Mouse (Mus musculus) adrenal gland, postnatal 36 days (tissue): ENCODE measurements around the gene Acat2. TPM values are rescaled to one million over a fixed set of nuclear protein-coding genes. Genes with fewer than 3 reads are reported as not detected.
"Not testable (repeated sequence)": the region's sequence is repeated elsewhere in the genome, so short reads cannot be mapped to it uniquely, and the experiment has no call there.

Experiments
- DNase-seq, 2 experiments: peaks; one replicate each; pipeline ENCODE4 v3.0.0; 2021; ENCODE audit warnings: mixed read lengths in 1 of 2
- total RNA-seq, 2 experiments: library from RNA; stranded (reverse); gene quantifications; 2 replicates each; pipeline ENCODE4 v1.2.3; 2021

Gene Acat2
- total RNA-seq, 2 experiments from 2014 or later = 95.1 to 133 TPM

DNA sequence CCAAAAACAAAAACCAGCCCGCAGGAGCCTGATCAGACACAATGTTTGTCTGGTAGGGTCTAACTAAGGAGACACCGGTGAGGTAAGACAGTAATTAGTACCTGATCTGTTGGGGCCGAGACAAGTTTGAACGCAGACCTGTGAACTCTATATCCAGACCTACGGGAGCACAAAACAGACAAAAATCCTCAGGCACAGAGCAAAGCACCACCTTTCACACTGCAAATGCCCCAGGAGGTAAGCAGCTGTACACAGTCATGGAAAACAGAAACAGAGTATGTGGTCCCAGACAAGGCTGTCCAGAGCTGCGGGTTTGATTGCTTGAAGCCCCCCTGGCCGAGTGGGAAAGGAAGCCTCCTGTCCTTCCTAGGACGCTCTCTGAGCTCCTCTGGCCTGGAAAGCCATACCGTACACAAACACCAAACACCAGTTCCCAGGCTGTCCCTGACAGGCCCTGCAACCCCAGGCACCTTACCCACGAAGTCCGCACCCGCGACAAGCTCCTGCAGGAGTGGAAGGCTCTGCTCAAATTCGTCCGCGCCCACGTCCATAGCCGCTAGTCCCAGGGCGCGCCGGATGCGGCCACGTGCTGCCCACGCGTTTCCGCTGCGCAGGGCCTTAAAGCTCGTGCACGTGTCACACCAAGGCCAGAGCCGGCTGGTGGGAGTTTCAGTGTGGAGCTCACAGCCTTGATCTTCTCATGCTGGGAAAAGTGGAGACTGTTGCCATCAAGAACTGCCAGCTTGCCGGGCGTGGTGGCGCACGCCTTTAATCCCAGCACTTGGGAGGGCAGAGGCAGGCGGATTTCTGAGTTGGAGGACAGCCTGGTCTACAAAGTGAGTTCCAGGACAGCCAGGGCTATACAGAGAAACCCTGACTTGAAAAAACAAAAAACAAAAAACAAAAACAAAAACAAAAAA, 50.9 kb downstream of the Acat2 start, which contains the start of gene Pnldc1:
Gene Pnldc1, minus strand, starts transcription at position 870 of the 920 bp plus-strand sequence.
- DNase-seq = peak in 1 of 2 experiments; percentile 15

DNA sequence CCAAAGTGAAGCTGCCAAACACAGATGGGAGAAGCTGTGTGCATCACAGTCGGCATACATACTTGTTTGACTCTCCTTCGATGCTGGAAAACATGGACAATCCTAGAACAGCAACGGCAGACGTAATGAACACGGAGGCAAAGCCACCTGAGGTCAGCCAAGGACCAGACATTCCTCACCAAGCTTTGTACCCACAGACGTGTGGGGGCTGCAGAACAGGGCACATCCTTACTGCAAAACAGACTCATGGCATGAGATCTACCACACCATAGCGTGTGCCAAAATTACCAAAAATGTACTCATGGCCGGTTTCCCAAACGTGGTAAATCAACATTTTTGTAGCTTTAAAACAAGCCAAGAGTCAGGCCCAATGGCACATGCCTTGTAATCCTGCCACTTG, 54.1 kb downstream of the Acat2 start:
- no peak for DNase-seq

DNA sequence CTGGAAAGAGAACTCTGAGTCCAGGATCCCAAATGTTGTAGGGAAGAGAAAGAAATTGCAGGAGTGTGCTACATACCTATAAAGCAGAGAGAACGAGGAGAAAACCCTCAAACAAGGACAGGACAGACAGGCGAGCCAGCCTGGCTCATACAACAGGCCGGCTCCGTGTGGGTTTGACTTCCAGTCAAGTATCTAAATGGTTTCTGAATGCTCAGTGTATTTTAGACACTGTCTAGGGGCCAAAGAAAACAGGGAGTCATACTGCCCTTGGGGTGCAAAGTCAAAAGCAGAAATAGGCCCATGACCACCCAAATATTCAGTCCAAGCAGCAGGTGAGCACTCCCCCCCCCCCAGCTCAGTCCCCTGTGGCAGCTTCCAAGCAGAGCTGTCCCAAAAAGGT, 54.7 kb downstream of the Acat2 start:
- DNase-seq = no peak

DNA sequence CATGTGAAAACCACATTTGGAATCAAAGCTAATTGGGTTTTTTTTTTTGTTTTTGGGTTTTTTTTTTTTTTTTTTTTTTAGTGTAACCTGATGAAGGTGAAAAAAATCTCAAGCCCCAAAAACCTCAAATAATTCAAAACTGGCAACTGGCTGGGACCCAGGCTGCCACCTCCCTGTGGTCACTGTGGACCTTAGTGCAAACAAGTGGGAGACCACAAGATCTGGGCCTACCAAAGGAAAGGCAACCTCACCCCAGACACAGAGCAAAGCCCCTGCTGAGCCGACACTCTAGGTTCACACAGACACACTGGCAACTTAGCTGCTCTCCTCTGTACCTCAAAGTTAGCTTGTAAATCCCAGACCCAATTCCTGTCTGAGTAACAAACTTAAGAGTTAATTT, 56.2 kb downstream of the Acat2 start:
- DNase-seq = no peak

DNA sequence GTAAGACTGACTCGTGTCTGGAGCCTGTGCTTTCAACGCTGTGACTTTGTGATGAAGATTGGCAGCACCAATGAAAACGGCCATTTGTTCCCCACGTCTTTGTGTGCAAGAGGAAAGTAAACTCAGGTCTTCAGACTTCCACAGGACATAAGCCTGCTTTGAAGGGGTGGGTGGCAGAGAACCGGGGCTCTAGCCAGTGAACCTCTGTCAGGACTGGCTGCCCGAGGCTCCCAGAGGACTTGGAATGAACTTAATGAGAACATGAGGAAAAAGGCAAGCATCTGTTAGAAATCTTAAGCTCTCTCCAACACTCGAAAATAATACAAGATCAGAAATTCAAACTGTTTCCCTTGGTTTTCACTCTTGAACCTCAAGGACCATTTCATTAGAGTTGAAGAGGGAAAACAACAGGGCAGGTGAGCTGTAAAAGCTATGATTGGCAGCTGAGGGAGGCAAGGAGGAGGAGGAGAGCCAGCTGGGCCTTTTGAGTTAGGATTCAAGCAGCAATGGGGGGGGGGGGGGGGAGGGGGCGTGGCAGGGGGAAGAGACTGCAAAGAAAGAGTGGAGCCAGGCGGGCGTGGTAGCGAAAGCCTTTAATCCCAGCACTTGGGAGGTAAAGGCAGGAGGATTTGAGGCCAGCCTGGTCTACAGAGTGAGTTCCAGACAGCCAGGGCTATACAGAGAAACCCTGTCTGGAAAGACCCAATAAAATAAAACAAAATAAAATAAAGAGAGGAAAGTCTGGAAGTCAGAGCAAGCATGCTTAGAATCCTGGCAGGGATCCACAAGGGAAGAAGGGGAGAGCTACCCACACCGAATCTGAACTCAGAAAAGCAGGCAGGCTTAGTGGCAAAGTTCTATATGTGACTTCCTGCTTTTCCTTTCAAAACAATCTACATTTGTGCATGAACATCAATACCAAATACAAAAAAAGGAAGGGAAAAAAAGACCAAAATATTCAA, 56.9 kb downstream of the Acat2 start:
- no peak for DNase-seq

DNA sequence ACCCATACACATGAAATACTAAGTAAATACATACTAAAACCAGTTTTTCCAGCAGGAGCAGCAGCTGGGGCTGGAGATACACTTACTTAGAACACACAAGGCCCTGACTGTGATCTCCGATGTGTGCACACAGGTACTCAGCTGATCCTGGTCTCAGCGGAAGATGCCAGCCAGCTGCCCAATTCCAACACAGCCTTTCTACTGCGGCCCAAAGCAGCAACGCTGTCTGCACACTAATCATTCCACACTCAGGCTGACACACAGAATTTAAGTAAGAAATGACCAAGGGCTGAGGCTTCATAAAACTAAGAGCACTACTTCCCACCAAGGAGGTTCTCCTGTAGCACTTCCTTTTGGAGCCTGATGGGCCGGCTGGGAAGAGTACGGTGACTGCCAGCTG, 58.3 kb downstream of the Acat2 start:
- DNase-seq = no peak

DNA sequence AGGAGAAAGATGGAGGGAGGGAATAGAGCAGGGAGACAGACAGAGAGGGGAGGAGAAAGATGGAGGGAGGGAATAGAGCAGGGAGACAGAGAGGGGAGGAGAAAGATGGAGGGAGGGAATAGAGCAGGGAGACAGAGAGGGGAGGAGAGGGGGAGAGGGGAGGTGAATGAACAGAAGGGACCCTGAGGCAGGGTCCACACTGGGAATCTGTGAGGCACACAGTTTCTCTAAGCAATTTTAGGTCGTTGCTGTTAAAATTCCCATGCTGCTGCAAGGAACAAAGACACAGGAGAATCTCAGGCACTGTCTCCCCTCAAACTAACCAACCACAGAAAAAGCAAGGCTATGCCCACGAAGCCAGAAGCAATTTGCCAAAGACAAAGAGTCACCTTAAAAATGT, 61.9 kb downstream of the Acat2 start:
- not testable (repeated sequence) for DNase-seq

DNA sequence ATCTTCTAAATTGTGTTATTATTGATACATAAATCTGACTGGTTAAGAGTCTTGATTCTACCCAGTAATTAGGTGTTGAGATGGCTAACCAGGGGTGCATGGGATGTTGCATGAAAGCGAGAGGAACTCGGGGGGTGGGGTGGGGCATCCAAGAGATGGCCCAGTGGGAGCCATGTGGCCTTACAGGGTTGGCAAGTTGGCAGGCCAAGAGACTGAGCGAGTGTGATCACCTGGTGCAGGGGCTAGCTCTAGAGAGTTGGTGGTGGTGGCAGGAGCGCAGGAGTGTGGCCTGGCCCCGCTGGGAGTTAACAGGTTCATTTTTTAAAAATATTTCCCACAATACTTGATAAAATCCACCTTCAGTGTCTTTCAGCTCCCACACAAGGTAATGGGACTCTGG, 62.9 kb downstream of the Acat2 start:
- no peak for DNase-seq

Other genes with a start within 250 kb of the Acat2 start
- gene Igf2r, start 191.1 kb downstream of the Acat2 start, total RNA-seq = 10 to 100 TPM; 76.5 to 97.4 TPM
- not detected for gene Mas1, start 92.6 kb downstream of the Acat2 start, total RNA-seq
- gene Mrgprh, start 84.7 kb downstream of the Acat2 start, total RNA-seq = under 1 TPM; 0.17 to 0.20 TPM
- gene Pnldc1, start 50.5 kb downstream of the Acat2 start, total RNA-seq = 1 to 10 TPM; 1.9 to 3.2 TPM
- gene Tcp1, start 45.0 kb downstream of the Acat2 start, total RNA-seq = 100 to 1,000 TPM; 218 to 271 TPM
- 10 to 100 TPM; 68.6 to 71.4 TPM for gene Mrpl18, start 44.4 kb downstream of the Acat2 start, total RNA-seq
- 1 to 10 TPM; 1.9 to 2.5 TPM for gene Acat3, start 20.1 kb downstream of the Acat2 start, total RNA-seq
- 10 to 100 TPM; 59.6 to 61.9 TPM for gene Wtap, start 33.4 kb upstream of the Acat2 start, total RNA-seq
- 100 to 1,000 TPM; 383 to 457 TPM for gene Sod2, start 46.1 kb upstream of the Acat2 start, total RNA-seq
- under 1 TPM in 1 of 2 experiments, not detected in 1; 0.73 TPM for gene Gpr31b, start 91.5 kb upstream of the Acat2 start, total RNA-seq
- gene Tcp10b, start 100.4 kb upstream of the Acat2 start, total RNA-seq = 1 to 10 TPM in 1 of 2 experiments, under 1 TPM in 1; 0.73 to 1.0 TPM
- under 1 TPM in 1 of 2 experiments, not detected in 1; 0.76 TPM for gene Unc93a, start 171.1 kb upstream of the Acat2 start, total RNA-seq